Mouse (Mus musculus) left cerebral cortex, postnatal 4 days (tissue): Measurements from ENCODE around the gene Lamp3. TPM values are rescaled to one million over a fixed set of nuclear protein-coding genes. Genes with fewer than 3 reads are reported as not detected.
"Not testable (repeated sequence)": the region's sequence is repeated elsewhere in the genome, so short reads cannot be mapped to it uniquely, and the experiment has no call there.

Experiments
- DNase-seq: peaks from one replicate; pipeline ENCODE4 v3.0.0-alpha.2; 2022
- intact Hi-C: fragments of 180-260 bp; cut with DNase I; formaldehyde crosslinking; loops from one replicate; pipeline ENCODE4 v1.15.1; 2025
- total RNA-seq, 2 experiments: library from RNA; stranded (reverse); gene quantifications; 2 replicates each; pipeline ENCODE4 v1.2.3; 2021

The Lamp3 gene
- total RNA-seq: under 1 TPM; 0.10 to 0.18 TPM

- no peak for DNase-seq
These were observed at the start of gene Lamp3 for GRCm38 (mm10) chr16:19706216-19706615. TSS of gene Lamp3 (minus strand) at chr16:19706375.

DNA sequence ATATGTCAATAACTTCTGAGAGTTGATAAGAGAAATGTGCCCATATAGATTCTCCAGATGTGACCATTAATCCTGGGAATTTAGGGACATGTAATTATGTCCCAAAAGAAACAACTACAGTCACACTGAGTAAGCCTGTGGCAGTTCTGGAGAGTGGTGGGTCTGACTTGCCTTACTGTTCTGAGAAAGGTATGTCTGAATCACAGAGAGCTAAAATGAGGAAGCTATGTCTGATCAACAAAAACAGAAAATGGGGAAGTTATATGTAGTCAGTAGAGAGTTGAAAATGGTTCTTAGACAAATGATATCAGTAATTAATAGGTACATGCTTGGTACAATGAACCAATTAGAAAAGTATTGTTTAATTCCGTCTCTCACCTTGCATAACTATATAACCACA lies 26.7 kb upstream of the Lamp3 start:
- no peak for DNase-seq
- intact Hi-C loops: no loop called here

More at GRCm38 (mm10) chr16:19706216-19706615, at the start of gene Lamp3:
- intact Hi-C loops: no loop called here

DNA sequence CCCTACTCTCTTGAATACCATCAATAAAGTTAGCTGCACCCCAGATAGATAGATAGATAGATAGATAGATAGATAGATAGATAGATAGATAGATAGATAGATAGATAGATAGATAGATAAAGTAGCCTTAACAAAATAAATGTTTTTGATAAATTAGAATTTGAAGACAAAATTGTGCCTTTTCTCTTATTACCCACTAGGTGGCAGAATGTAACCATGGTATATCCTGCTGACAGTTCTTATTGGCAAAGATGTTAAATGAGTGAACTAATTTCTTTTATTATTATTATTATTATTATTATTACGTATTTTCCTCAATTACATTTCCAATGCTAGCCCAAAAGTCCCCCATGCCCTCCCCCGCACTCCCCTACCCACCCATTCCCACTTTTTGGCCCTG lies 18.0 kb upstream of the Lamp3 start:
- not testable (repeated sequence) for DNase-seq
- intact Hi-C loops: loop anchor here (10.0 kb wide), 4 partner anchors 121 to 581 kb away; partner anchors contain the start of genes Klhl24 and Parl

GRCm38 (mm10) chr16:19720959-19721358 lies 14.8 kb upstream of the Lamp3 start:
- DNase-seq: no peak
- intact Hi-C loops: loop anchor here (10.0 kb wide), 4 partner anchors 124 to 584 kb away; partner anchors contain the start of genes Klhl24 and Parl

DNA sequence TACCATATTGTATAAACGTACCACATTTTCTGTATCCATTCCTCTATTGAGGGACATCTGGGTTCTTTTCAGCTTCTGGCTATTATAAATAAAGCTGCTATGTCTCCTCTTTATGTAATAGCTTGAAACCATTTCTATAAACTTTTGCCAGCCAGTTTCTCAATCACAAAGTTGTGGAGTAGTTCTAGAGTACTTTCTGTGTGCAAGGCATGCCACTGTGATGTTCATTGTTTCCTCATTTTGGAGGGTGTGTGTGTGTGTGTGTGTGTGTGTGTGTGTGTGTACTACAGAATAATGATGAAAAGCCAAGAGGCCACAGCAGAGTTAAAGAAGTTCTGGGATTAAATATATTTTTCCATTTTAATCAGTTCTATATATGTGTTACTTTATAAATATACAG lies 1.2 kb upstream of the Lamp3 start:
- no peak for DNase-seq
- intact Hi-C loops: no loop called here

DNA sequence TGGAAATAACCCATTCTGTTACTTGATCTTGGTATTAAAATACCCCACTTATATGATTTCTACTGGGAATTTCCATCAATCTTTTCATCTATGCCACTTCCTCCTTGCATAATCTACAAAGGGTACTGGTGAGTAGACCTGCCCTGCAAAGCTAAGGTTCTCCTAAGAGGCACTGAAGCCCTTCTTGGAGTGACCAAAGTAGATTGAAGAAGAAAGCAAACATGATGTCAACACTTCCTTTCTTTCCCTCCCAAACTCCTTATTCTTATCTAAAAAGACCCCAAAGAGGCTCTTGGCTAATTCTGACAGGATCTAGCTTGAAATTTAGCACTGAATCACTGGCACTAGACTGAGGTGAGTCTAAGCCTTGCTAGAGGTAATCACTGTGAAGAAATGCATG lies 7.0 kb downstream of the Lamp3 start:
- no peak for DNase-seq
- intact Hi-C loops: no loop called here

DNA sequence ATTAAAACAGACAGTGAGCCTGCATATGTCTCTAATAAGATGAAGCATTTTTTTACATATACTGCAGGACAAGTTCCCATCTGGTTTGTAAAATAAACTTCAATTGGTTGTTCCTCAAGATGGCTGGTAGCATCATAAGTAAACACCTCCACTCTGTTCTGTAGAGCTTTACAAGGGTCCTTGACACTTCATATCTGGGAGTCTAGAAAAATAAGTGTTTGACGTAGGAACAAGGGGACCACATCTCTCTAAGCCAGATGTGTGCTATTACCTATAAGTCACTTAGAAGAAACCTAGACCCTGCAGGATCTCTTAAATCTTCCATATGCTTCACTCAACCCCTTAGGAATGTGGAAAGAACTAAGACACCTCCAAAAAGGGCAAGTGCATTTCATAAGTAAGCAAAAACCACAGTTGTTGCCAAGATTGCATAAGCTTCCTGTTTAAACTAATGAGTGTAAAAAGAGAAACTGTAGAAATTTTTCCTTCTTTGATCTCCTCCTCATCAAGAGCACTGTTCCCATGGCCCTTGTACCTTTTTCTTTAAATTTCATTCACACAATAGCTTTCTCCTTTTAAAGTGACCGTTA lies 35.3 kb downstream of the Lamp3 start:
- no peak for DNase-seq
- intact Hi-C loops: no loop called here

GRCm38 (mm10) chr16:19666312-19666711 lies 39.9 kb downstream of the Lamp3 start:
- intact Hi-C loops: no loop called here
- no peak for DNase-seq

GRCm38 (mm10) chr16:19629816-19630215 lies 76.4 kb downstream of the Lamp3 start, which contains the start of gene Olfr171:
TSS of gene Olfr171 (minus strand) at chr16:19629916.
- no peak for DNase-seq
- intact Hi-C loops: no loop called here

DNA sequence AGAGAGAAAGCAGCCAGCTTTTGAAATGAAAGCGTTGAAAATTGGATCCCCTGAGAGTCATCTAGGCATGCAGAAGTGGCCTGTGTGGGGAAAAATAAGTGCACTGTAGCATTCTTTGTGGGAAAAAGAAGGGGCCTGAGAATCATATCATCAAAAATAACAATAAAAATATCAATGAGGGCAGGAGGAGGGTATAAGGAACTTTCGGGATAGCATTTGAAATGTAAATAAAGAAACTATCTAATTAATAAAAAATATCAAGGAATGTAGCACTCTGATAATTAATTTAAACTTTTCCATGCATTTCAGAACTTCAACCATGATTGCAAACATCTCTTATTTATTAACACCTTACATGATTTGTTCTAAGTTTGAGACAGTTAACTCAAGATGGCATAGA lies 94.4 kb downstream of the Lamp3 start, which contains the start of gene Olfr170:
Gene Olfr170, minus strand, starts transcription at position 101 of the 400 bp plus-strand sequence.
- intact Hi-C loops: not testable (repeated sequence)

More for the DNA sequence above, 94.4 kb downstream of the Lamp3 start, which contains the start of gene Olfr170:
- not testable (repeated sequence) for DNase-seq

Other genes with a start within 250 kb of the Lamp3 start
- gene Olfr166, start 222.7 kb downstream of the Lamp3 start, total RNA-seq: not detected
- not detected for gene Olfr167, start 184.1 kb downstream of the Lamp3 start, total RNA-seq
- not detected for gene Olfr168, start 170.8 kb downstream of the Lamp3 start, total RNA-seq
- gene Olfr169, start 134.6 kb downstream of the Lamp3 start, total RNA-seq: not detected
- not detected for gene Olfr170, start 94.5 kb downstream of the Lamp3 start, total RNA-seq
- gene Olfr171, start 76.5 kb downstream of the Lamp3 start, total RNA-seq: not detected
- gene B3gnt5, start 53.8 kb upstream of the Lamp3 start, total RNA-seq: 10 to 100 TPM; 28.9 to 37.2 TPM